Mouse (Mus musculus): Measurements from ENCODE around the gene Ubxn1.

- TF ChIP-seq CTCF (IDR thresholded peaks at IDR 0.05), result no peak
- TF ChIP-seq EP300 (IDR thresholded peaks at IDR 0.05), result no peak
Measured at GRCm38 (mm10) chr19:8881034-8881392, 9.7 kb downstream of the Ubxn1 start.
